Mouse (Mus musculus): ENCODE results near the gene Mettl26. TPM values are rescaled to one million over a fixed set of nuclear protein-coding genes. Genes with fewer than 3 reads are reported as not detected.

Gene Mettl26
- polyA plus RNA-seq, 1 experiment: 196 TPM

- 81% methylated on average over 3 of the region's 3 CpGs for WGBS
Observed at GRCm38 (mm10) chr17:25903061-25903460, 28.2 kb downstream of the Mettl26 start.

GRCm38 (mm10) chr17:25907640-25908039 is 32.8 kb downstream of the Mettl26 start:
- TF ChIP-seq CTCF (IDR thresholded peaks at IDR 0.05; ENCODE audit: extremely low read depth, insufficient read length, insufficient replicate concordance, low read depth, low read length): no peak
- TF ChIP-seq POLR2A (IDR thresholded peaks at IDR 0.05; ENCODE audit: low read depth, low read length): no peak
- Histone ChIP-seq H3K27me3 (ENCODE audit: control insufficient read depth, insufficient read depth, low read length) (no peaks in the 10 kb centered on the region), H3K4me3 (ENCODE audit: low read depth, low read length) (no peak overlapping the region), H3K36me3 (ENCODE audit: control insufficient read depth, insufficient read depth, low read length) (peaks cover 2% of the 10 kb centered on the region; the same call in 1 of the 2 replicates), H3K4me1 (ENCODE audit: control insufficient read depth, insufficient read depth, insufficient read length, low read length) (peaks cover 10% of the 10 kb centered on the region; the same call in 1 of the 2 replicates), H3K27ac (ENCODE audit: insufficient read depth, low read depth, low read length) (no peak overlapping the region)
- 82% methylated on average over 2 of the region's 2 CpGs for WGBS

More at GRCm38 (mm10) chr17:25903061-25903460, 28.2 kb downstream of the Mettl26 start:
- no peak for TF ChIP-seq POLR2A (IDR thresholded peaks at IDR 0.05; ENCODE audit: low read depth, low read length)
- no peak for TF ChIP-seq CTCF (IDR thresholded peaks at IDR 0.05; ENCODE audit: extremely low read depth, insufficient read length, insufficient replicate concordance, low read depth, low read length)
- Histone ChIP-seq H3K4me1 (ENCODE audit: control insufficient read depth, insufficient read depth, insufficient read length, low read length) (no peaks in the 10 kb centered on the region), H3K27ac (ENCODE audit: insufficient read depth, low read depth, low read length) (no peak overlapping the region), H3K4me3 (ENCODE audit: low read depth, low read length) (no peak overlapping the region), H3K36me3 (ENCODE audit: control insufficient read depth, insufficient read depth, low read length) (peaks cover 3% of the 10 kb centered on the region; the same call in 1 of the 2 replicates), H3K27me3 (ENCODE audit: control insufficient read depth, insufficient read depth, low read length) (no peaks in the 10 kb centered on the region)

- Histone ChIP-seq H3K4me1 (ENCODE audit: control insufficient read depth, insufficient read depth, insufficient read length, low read length) (peaks cover 29% of the 10 kb centered on the region; the same call in 1 of the 2 replicates), H3K36me3 (ENCODE audit: control insufficient read depth, insufficient read depth, low read length) (peaks cover 2% of the 10 kb centered on the region; the same call in 1 of the 2 replicates), H3K27ac (ENCODE audit: insufficient read depth, low read depth, low read length) (no peak overlapping the region), H3K4me3 (ENCODE audit: low read depth, low read length) (no peak overlapping the region), H3K27me3 (ENCODE audit: control insufficient read depth, insufficient read depth, low read length) (no peaks in the 10 kb centered on the region)
- WGBS: 66% methylated on average over 4 of the region's 4 CpGs
- TF ChIP-seq CTCF (IDR thresholded peaks at IDR 0.05; ENCODE audit: extremely low read depth, insufficient read length, insufficient replicate concordance, low read depth, low read length): no peak
- no peak for TF ChIP-seq POLR2A (IDR thresholded peaks at IDR 0.05; ENCODE audit: low read depth, low read length)
Observed at GRCm38 (mm10) chr17:25911816-25912215, 36.9 kb downstream of the Mettl26 start.

- TF ChIP-seq POLR2A (IDR thresholded peaks at IDR 0.05; ENCODE audit: low read depth, low read length) (no peak), CTCF (IDR thresholded peaks at IDR 0.05; ENCODE audit: extremely low read depth, insufficient read length, insufficient replicate concordance, low read depth, low read length) (no peak)
- peaks cover 40% of the 10 kb centered on the region; the same call in 1 of the 2 replicates for H3K4me1 ChIP-seq (ENCODE audit: control insufficient read depth, insufficient read depth, insufficient read length, low read length)
- WGBS: 49% methylated on average over 14 of the region's 14 CpGs
- H3K4me3 ChIP-seq (ENCODE audit: low read depth, low read length): no peak overlapping the region
- H3K36me3 ChIP-seq (ENCODE audit: control insufficient read depth, insufficient read depth, low read length): no peaks in the 10 kb centered on the region
- H3K27ac ChIP-seq (ENCODE audit: insufficient read depth, low read depth, low read length): peak overlapping the region; percentile 6
- H3K27me3 ChIP-seq (ENCODE audit: control insufficient read depth, insufficient read depth, low read length): no peaks in the 10 kb centered on the region
Observed at GRCm38 (mm10) chr17:25913186-25913876, 38.5 kb downstream of the Mettl26 start.

- Histone ChIP-seq H3K36me3 (ENCODE audit: control insufficient read depth, insufficient read depth, low read length) (no peaks in the 10 kb centered on the region), H3K27me3 (ENCODE audit: control insufficient read depth, insufficient read depth, low read length) (no peaks in the 10 kb centered on the region), H3K4me3 (ENCODE audit: low read depth, low read length) (no peak overlapping the region), H3K27ac (ENCODE audit: insufficient read depth, low read depth, low read length) (peak overlapping the region; percentile 6), H3K4me1 (ENCODE audit: control insufficient read depth, insufficient read depth, insufficient read length, low read length) (peaks cover 45% of the 10 kb centered on the region; the same call in 1 of the 2 replicates)
- 10% methylated on average over 1 of the region's 1 CpGs for WGBS
- no peak for TF ChIP-seq CTCF (IDR thresholded peaks at IDR 0.05; ENCODE audit: extremely low read depth, insufficient read length, insufficient replicate concordance, low read depth, low read length)
- TF ChIP-seq POLR2A (IDR thresholded peaks at IDR 0.05; ENCODE audit: low read depth, low read length): no peak
Observed at GRCm38 (mm10) chr17:25913877-25914275, 39.0 kb downstream of the Mettl26 start.

- no peaks in the 10 kb centered on the region for H3K27me3 ChIP-seq (ENCODE audit: control insufficient read depth, insufficient read depth, low read length)
- peak overlapping the region; percentile 6 for H3K27ac ChIP-seq (ENCODE audit: insufficient read depth, low read depth, low read length)
- H3K36me3 ChIP-seq (ENCODE audit: control insufficient read depth, insufficient read depth, low read length): no peaks in the 10 kb centered on the region
- TF ChIP-seq CTCF (IDR thresholded peaks at IDR 0.05; ENCODE audit: extremely low read depth, insufficient read length, insufficient replicate concordance, low read depth, low read length): no peak
- TF ChIP-seq POLR2A (IDR thresholded peaks at IDR 0.05; ENCODE audit: low read depth, low read length): no peak
- peaks cover 45% of the 10 kb centered on the region; the same call in 1 of the 2 replicates for H3K4me1 ChIP-seq (ENCODE audit: control insufficient read depth, insufficient read depth, insufficient read length, low read length)
- 57% methylated on average over 4 of the region's 4 CpGs for WGBS
- no peak overlapping the region for H3K4me3 ChIP-seq (ENCODE audit: low read depth, low read length)
Observed at GRCm38 (mm10) chr17:25914295-25914694, 39.4 kb downstream of the Mettl26 start.

- Histone ChIP-seq H3K27me3 (ENCODE audit: control insufficient read depth, insufficient read depth, low read length) (no peaks in the 10 kb centered on the region), H3K36me3 (ENCODE audit: control insufficient read depth, insufficient read depth, low read length) (no peaks in the 10 kb centered on the region), H3K4me3 (ENCODE audit: low read depth, low read length) (no peak overlapping the region), H3K27ac (ENCODE audit: insufficient read depth, low read depth, low read length) (peak overlapping the region; percentile 59), H3K4me1 (ENCODE audit: control insufficient read depth, insufficient read depth, insufficient read length, low read length) (peaks cover 37% of the 10 kb centered on the region; the same call in 1 of the 2 replicates)
- TF ChIP-seq CTCF (IDR thresholded peaks at IDR 0.05; ENCODE audit: extremely low read depth, insufficient read length, insufficient replicate concordance, low read depth, low read length) (no peak), POLR2A (IDR thresholded peaks at IDR 0.05; ENCODE audit: low read depth, low read length) (no peak)
- WGBS: 24% methylated on average over 8 of the region's 8 CpGs
Observed at GRCm38 (mm10) chr17:25916931-25917647, 42.2 kb downstream of the Mettl26 start.

Measured in small intestine, adult 2 months (tissue).